Mouse (Mus musculus) bone marrow, adult 2 months (tissue): ENCODE measurements around the gene Camta1.

Experiments used
- CTCF ChIP-seq: fragments of 200-500 bp; IDR thresholded peaks from 2 replicates; pipeline ENCODE4 v1.5.1; 2011; ENCODE audit warnings: low read length, control low read depth; ENCODE audit not compliant: control insufficient read depth, insufficient read depth
- POLR2A ChIP-seq: fragments of 200-500 bp; IDR thresholded peaks from 2 replicates; pipeline ENCODE4 v1.6.1; 2011; ENCODE audit warnings: low read depth, mild to moderate bottlenecking, control low read depth, low read length, borderline replicate concordance; ENCODE audit not compliant: control insufficient read depth

- no peak for TF ChIP-seq CTCF
- TF ChIP-seq POLR2A, result no peak
These were observed 446.3 kb downstream of the Camta1 start for GRCm38 (mm10) chr4:151415376-151415775.
